Mouse (Mus musculus) embryonic facial prominence, embryonic 11.5 days (tissue): ENCODE data around the gene Llcfc1. TPM values are rescaled to one million over a fixed set of nuclear protein-coding genes. Genes with fewer than 3 reads are reported as not detected.

ENCODE experiments used
- ATAC-seq: fragments of 200-750 bp; cut with Nextera tagmentation; replicated peaks from 2 replicates; pipeline ENCODE4 v1.8.0; 2017; ENCODE audit warnings: low read depth; ENCODE audit not compliant: insufficient number of reproducible peaks, low FRiP score, low TSS enrichment
- DNase-seq: peaks from one replicate; pipeline ENCODE4 v3.0.0-alpha.2; 2015; ENCODE audit warnings: low spot score
- H3K27ac ChIP-seq: fragments of 300-500 bp; sonication (generic); replicated peaks from 2 replicates; pipeline ENCODE4 v1.5.1; 2014; ENCODE audit warnings: mild to moderate bottlenecking, low read depth, low read length, control low read depth
- H3K27me3 ChIP-seq: fragments of 300-500 bp; sonication (generic); 2 replicates; pipeline ENCODE4 v1.6.1; 2014; ENCODE audit warnings: mild to moderate bottlenecking, low read length, moderate library complexity, mixed read lengths; ENCODE audit not compliant: control insufficient read depth, insufficient read depth
- H3K36me3 ChIP-seq: fragments of 300-500 bp; sonication (generic); replicated peaks from 2 replicates; pipeline ENCODE4 v1.6.1; 2014; ENCODE audit warnings: low read depth, mild to moderate bottlenecking, low read length, moderate library complexity, mixed read lengths; ENCODE audit not compliant: control insufficient read depth, insufficient read depth
- H3K4me1 ChIP-seq: fragments of 300-500 bp; sonication (generic); 2 replicates; pipeline ENCODE4 v1.6.1; 2014; ENCODE audit warnings: low read length, mixed read lengths; ENCODE audit not compliant: control insufficient read depth, insufficient read depth
- H3K4me2 ChIP-seq: fragments of 300-500 bp; sonication (generic); 2 replicates; pipeline ENCODE4 v1.6.1; 2014; ENCODE audit warnings: low read depth, mild to moderate bottlenecking, control low read depth, low read length, moderate library complexity
- H3K4me3 ChIP-seq: fragments of 300-500 bp; sonication (generic); 2 replicates; pipeline ENCODE4 v1.5.1; 2014; ENCODE audit warnings: low read depth, low read length, control low read depth
- H3K9ac ChIP-seq: fragments of 300-500 bp; sonication (generic); replicated peaks from 2 replicates; pipeline ENCODE4 v1.6.1; 2014; ENCODE audit warnings: mild to moderate bottlenecking, control low read depth, low read length
- H3K9me3 ChIP-seq: fragments of 300-500 bp; sonication (generic); replicated peaks from 2 replicates; pipeline ENCODE4 v1.6.1; 2016; ENCODE audit warnings: mild to moderate bottlenecking, low read length, inconsistent platforms, mixed read lengths; ENCODE audit not compliant: control insufficient read depth
- WGBS: fragments of 180-500 bp; shearing (Covaris S2); extraction: QIAGEN DNeasy Blood & Tissue Kit; methylation state at CpG from one replicate; pipeline ENCODE4 v1.1.7; 2014; 5-methylcytosine and 5-hydroxymethylcytosine counted together
- polyA plus RNA-seq: library from polyadenylated mRNA; unstranded; fragments of >200 nt; fragmentation: Nextera tagmentation; extraction: Ambion mirVana; gene quantifications from 2 replicates; pipeline ENCODE4 v1.2.1, GENCODE M21; 2014

Llcfc1 gene
- polyA plus RNA-seq, 1 experiment from 2014 or later = not detected

- no peak for ATAC-seq
- no peak within 1 kb of the TSS for H3K4me2 ChIP-seq
- no peaks in the 10 kb centered on the region for H3K4me1 ChIP-seq
- no peaks in the 10 kb centered on the region for H3K27me3 ChIP-seq
- H3K36me3 ChIP-seq = no peaks in the 10 kb centered on the region
- no peaks in the 10 kb centered on the region for H3K9me3 ChIP-seq
- DNase-seq = no peak
- H3K9ac ChIP-seq = no peak within 1 kb of the TSS
- H3K27ac ChIP-seq = no peak within 1 kb of the TSS
- WGBS = 70% methylated on average over 1 of the region's 1 CpGs
- H3K4me3 ChIP-seq = no peak within 1 kb of the TSS
Measured at GRCm38 (mm10) chr6:41680669-41681068, 3.6 kb upstream of the Llcfc1 start, which contains the start of gene Trpv5. TSS of gene Trpv5 (minus strand) at chr6:41680769.

- no peak for ATAC-seq
Measured at GRCm38 (mm10) chr6:41681656-41682055, 2.6 kb upstream of the Llcfc1 start.

GRCm38 (mm10) chr6:41684911-41685310 lies 680 bp downstream of the Llcfc1 start:
- H3K27ac ChIP-seq = no peak overlapping the region
- H3K4me1 ChIP-seq = no peaks in the 10 kb centered on the region
- H3K4me3 ChIP-seq = no peak overlapping the region
- no peaks in the 10 kb centered on the region for H3K9me3 ChIP-seq
- no peak for DNase-seq
- H3K36me3 ChIP-seq = no peaks in the 10 kb centered on the region
- H3K4me2 ChIP-seq = no peak overlapping the region
- no peaks in the 10 kb centered on the region for H3K27me3 ChIP-seq
- ATAC-seq = no peak
- WGBS = 86% methylated on average over 5 of the region's 5 CpGs
- no peak overlapping the region for H3K9ac ChIP-seq

More at GRCm38 (mm10) chr6:41681656-41682055, 2.6 kb upstream of the Llcfc1 start:
- Histone ChIP-seq H3K4me1 (no peaks in the 10 kb centered on the region), H3K9me3 (no peaks in the 10 kb centered on the region), H3K27me3 (no peaks in the 10 kb centered on the region), H3K27ac (no peak overlapping the region), H3K36me3 (no peaks in the 10 kb centered on the region), H3K9ac (no peak overlapping the region), H3K4me3 (no peak overlapping the region), H3K4me2 (no peak overlapping the region)
- no peak for DNase-seq
- WGBS = 80% methylated on average over 5 of the region's 5 CpGs

- DNase-seq = no peak
- 93% methylated on average over 3 of the region's 3 CpGs for WGBS
- H3K9ac ChIP-seq = no peak overlapping the region
- no peak overlapping the region for H3K27ac ChIP-seq
- no peaks in the 10 kb centered on the region for H3K4me1 ChIP-seq
- H3K27me3 ChIP-seq = no peaks in the 10 kb centered on the region
- H3K36me3 ChIP-seq = no peaks in the 10 kb centered on the region
- H3K4me3 ChIP-seq = no peak overlapping the region
- H3K4me2 ChIP-seq = no peak overlapping the region
- ATAC-seq = no peak
- H3K9me3 ChIP-seq = no peaks in the 10 kb centered on the region
Measured at GRCm38 (mm10) chr6:41685596-41685995, 1.4 kb downstream of the Llcfc1 start.

- no peaks in the 10 kb centered on the region for H3K9me3 ChIP-seq
- no peaks in the 10 kb centered on the region for H3K4me1 ChIP-seq
- H3K27ac ChIP-seq = no peak overlapping the region
- peak; percentile 30 for DNase-seq
- ATAC-seq = no peak
- H3K4me3 ChIP-seq = no peak overlapping the region
- no peaks in the 10 kb centered on the region for H3K36me3 ChIP-seq
- no peaks in the 10 kb centered on the region for H3K27me3 ChIP-seq
- H3K9ac ChIP-seq = no peak overlapping the region
- no peak overlapping the region for H3K4me2 ChIP-seq
Measured at GRCm38 (mm10) chr6:41692200-41692599, 8.0 kb downstream of the Llcfc1 start.

GRCm38 (mm10) chr6:41694407-41694806 lies 10.2 kb downstream of the Llcfc1 start:
- Histone ChIP-seq H3K27ac (no peak overlapping the region), H3K4me3 (no peak overlapping the region), H3K9me3 (no peaks in the 10 kb centered on the region), H3K36me3 (no peaks in the 10 kb centered on the region), H3K4me1 (no peaks in the 10 kb centered on the region), H3K9ac (no peak overlapping the region), H3K27me3 (no peaks in the 10 kb centered on the region), H3K4me2 (no peak overlapping the region)
- DNase-seq (no peak), ATAC-seq (no peak)
- whole genome bisulfite sequencing = 91% methylated on average over 1 of the region's 1 CpGs

- no peak for ATAC-seq
Measured at GRCm38 (mm10) chr6:41701245-41701644, 17.0 kb downstream of the Llcfc1 start.

GRCm38 (mm10) chr6:41702928-41703327 lies 18.7 kb downstream of the Llcfc1 start:
- Histone ChIP-seq H3K36me3 (no peaks in the 10 kb centered on the region), H3K27me3 (no peaks in the 10 kb centered on the region), H3K9me3 (no peaks in the 10 kb centered on the region), H3K4me1 (no peaks in the 10 kb centered on the region), H3K9ac (no peak overlapping the region), H3K27ac (no peak overlapping the region), H3K4me3 (no peak overlapping the region), H3K4me2 (no peak overlapping the region)
- ATAC-seq (no peak), DNase-seq (no peak)
- 63% methylated on average over 2 of the region's 2 CpGs for WGBS

More at GRCm38 (mm10) chr6:41701245-41701644, 17.0 kb downstream of the Llcfc1 start:
- no peak for DNase-seq
- Histone ChIP-seq H3K4me1 (no peaks in the 10 kb centered on the region), H3K4me3 (no peak overlapping the region), H3K9me3 (no peaks in the 10 kb centered on the region), H3K36me3 (no peaks in the 10 kb centered on the region), H3K27ac (no peak overlapping the region), H3K27me3 (no peaks in the 10 kb centered on the region), H3K9ac (no peak overlapping the region), H3K4me2 (no peak overlapping the region)
- WGBS = 81% methylated on average over 1 of the region's 1 CpGs
